Mouse (Mus musculus): Measurements from ENCODE around the gene Rnaset2b. TPM values are rescaled to one million over a fixed set of nuclear protein-coding genes. Genes with fewer than 3 reads are reported as not detected.
"Not testable (repeated sequence)": the region's sequence is repeated elsewhere in the genome, so short reads cannot be mapped to it uniquely, and the experiment has no call there.

The Rnaset2b gene
- 87.4 and 127 TPM in 2 replicates for polyA plus RNA-seq (2015; fragmentation: Nextera tagmentation; extraction: Ambion mirVana)

DNA sequence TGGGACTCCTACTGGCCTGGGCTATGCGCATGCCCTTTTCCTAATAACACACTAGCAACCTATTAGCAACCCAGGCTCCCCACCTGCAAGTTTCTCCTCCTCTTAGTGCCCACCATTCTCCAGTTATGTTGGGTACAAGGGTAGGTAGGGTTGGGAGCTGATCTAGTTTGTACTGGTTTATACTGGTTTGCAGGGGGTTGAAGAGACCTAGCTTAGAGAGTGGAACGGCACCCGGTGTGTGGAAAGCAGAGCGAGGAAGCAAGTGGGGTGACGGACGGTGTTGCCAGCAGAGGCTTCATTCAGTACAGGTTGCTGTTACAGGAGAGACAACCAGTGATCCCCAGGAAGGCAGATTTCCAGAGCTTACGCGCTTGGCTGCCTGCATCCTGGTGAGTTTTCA lies at the start of gene Rnaset2b:
Gene Rnaset2b, plus strand, starts transcription at position 301 of the 400 bp plus-strand sequence.
- not testable (repeated sequence) for H3K4me2 ChIP-seq; H3K4me3 ChIP-seq (replicated peaks); H3K27me3 ChIP-seq (replicated peaks); H3K36me3 ChIP-seq; H3K4me1 ChIP-seq; H3K9ac ChIP-seq (replicated peaks); H3K27ac ChIP-seq (replicated peaks); H3K9me3 ChIP-seq (replicated peaks); ATAC-seq (ENCODE audit: low FRiP score)
- 100% methylated on average over 1 of the region's 8 CpGs for WGBS

DNA sequence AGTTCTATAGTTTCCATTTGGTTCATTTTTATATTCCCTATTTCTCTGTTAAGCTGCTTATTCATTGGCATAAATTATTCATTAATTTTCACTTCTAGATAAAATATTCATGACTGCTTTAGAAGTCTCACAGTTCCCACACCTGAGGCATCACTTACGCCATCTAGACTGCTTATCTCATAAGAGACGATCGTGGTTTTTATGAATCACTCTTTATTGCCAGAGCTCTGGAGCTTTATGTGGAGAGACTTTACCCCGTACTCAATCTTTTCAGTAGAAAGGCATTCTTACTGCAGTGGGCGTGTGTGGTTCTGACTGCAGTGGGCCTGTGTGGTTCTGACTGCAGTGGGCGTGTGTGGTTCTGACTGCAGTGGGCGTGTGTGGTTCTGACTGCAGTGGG lies 38.8 kb upstream of the Rnaset2b start:
- H3K4me1 ChIP-seq; H3K27ac ChIP-seq (replicated peaks); H3K27me3 ChIP-seq (replicated peaks); H3K4me3 ChIP-seq (replicated peaks); ATAC-seq (ENCODE audit: low FRiP score); H3K4me2 ChIP-seq; H3K9ac ChIP-seq (replicated peaks); H3K36me3 ChIP-seq; H3K9me3 ChIP-seq (replicated peaks): not testable (repeated sequence)
- WGBS: 83% methylated on average over 7 of the region's 7 CpGs

DNA sequence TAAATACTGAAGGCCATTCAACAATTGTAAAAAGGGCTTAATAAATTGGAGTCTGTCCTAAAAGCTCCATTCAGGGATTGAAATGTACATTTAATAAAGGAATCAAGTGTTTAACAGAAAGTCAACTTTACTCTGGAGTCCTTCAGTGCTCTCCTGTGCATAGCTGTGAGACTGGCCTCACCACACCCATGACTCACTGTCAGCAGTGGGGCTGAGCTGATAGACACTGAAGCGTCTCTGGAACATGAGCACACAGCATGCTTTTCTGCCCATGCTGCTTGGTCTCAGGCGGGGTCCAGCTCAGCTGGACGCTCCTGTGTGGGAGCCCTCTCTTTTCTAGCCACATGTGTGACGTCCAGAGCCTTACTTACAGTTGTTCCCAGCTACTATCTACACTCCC lies 27.9 kb upstream of the Rnaset2b start:
- H3K9ac ChIP-seq (replicated peaks); H3K27me3 ChIP-seq (replicated peaks); H3K4me1 ChIP-seq; ATAC-seq (ENCODE audit: low FRiP score); H3K27ac ChIP-seq (replicated peaks); H3K36me3 ChIP-seq; H3K9me3 ChIP-seq (replicated peaks); H3K4me3 ChIP-seq (replicated peaks); H3K4me2 ChIP-seq: not testable (repeated sequence)
- no CpG with 5 or more reads among the region's 4 CpGs for WGBS

DNA sequence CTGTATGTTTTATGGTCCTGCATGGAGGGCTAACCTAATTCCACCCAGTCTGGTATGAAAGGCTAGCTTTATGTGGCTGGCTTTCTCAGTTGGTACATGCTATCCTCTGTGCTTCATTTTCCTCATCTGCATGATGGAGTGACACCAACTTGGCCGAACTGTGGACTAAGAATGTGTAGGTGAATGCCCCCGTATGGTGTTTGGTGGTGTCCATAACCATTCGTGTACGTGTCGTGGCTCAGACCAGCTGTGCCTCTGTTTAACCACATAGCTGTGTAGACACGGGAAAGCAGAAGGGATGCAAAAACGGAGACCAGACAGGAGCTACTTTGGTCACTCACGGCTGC lies 22.8 kb upstream of the Rnaset2b start:
- peak; percentile 45; the same call in 1 of the 2 replicates for ATAC-seq (ENCODE audit: low FRiP score)
- no CpG with 5 or more reads among the region's 8 CpGs for WGBS
- H3K27me3 ChIP-seq (replicated peaks); H3K4me1 ChIP-seq; H3K9me3 ChIP-seq (replicated peaks); H3K9ac ChIP-seq (replicated peaks); H3K36me3 ChIP-seq: not testable (repeated sequence)
- H3K4me3 ChIP-seq (replicated peaks): peak overlapping the region; percentile 58
- peak overlapping the region; percentile 88; the same call in 1 of the 2 replicates for H3K27ac ChIP-seq (replicated peaks)
- H3K4me2 ChIP-seq: peak overlapping the region; percentile 67

DNA sequence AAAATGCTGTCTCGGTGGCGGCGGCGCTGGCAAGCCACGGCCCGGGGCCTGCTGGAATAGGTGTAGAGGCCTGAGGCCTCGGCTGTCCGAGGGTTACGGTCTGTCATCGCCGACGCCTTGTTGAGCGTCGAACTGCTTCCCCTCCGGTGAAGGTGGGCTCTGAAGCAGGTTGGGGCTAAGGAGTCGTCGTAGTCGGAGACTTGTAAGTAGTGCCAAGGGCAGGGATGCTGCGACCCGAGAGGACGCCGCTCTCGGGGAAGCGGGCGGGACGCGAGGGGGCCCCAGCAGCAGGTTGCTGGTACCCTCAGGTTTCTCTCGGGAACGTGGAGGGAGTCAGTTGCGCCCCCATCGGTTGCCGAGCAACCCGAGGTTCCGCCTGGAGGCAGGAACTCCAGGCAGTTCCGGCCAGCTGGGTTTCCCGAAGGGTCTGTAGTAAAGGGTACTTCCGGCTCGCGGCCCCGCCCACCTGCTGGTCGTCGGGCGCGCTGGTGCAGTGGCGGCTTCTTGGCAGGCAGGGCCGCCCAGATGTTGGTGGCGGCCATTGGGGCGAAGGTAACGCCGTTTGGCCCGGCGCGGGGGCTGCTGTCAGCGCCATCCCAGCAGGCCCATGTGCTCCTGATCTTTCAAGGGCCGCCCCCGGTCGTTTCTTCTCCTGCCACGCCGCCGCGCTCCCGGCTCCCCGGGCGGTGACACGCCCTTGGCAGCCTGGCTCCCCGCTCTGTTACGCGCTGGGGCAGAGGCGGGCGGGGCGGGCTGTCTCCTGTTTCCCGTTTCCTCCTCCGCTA lies 22.3 kb upstream of the Rnaset2b start, which contains the start of gene Rsph3b:
Gene Rsph3b, minus strand, starts transcription at position 699 of the 785 bp plus-strand sequence.
- ATAC-seq (ENCODE audit: low FRiP score): peak; percentile 97
- peak within 1 kb of the TSS; percentile 67 for H3K4me2 ChIP-seq
- peak within 1 kb of the TSS; percentile 58 for H3K4me3 ChIP-seq (replicated peaks)
- not testable (repeated sequence) for H3K27me3 ChIP-seq (replicated peaks); H3K36me3 ChIP-seq; H3K9me3 ChIP-seq (replicated peaks); H3K4me1 ChIP-seq
- under 1% methylated on average over 65 of the region's 73 CpGs for WGBS
- H3K27ac ChIP-seq (replicated peaks): peak within 1 kb of the TSS; percentile 88
- H3K9ac ChIP-seq (replicated peaks): peak within 1 kb of the TSS; percentile 57

DNA sequence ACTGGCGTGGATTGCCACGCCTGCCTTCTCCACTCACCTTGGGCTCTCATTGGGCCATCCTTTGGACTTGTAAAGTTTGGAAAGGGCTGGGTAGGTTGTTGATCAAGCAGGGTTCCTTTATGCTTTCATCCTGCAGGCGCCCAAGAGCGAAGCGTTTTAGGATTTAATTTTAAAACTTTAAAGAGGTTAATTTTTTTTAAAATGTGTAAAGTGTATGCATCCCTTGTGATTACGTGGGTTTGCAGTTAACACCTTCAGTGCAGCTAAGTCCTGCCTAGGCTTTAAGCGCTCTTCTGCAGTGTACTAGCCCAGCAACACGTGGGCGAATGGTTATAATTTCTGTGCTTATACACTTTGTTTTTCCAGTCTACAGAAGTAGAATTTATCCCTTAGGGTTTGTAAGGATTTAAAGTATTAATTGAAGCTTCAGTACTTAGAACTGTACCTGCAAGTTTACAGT lies 21.6 kb upstream of the Rnaset2b start:
- not testable (repeated sequence) for ATAC-seq (ENCODE audit: low FRiP score); H3K27me3 ChIP-seq (replicated peaks); H3K9me3 ChIP-seq (replicated peaks); H3K4me1 ChIP-seq; H3K36me3 ChIP-seq
- Histone ChIP-seq H3K9ac (replicated peaks) (peak overlapping the region; percentile 57), H3K4me2 (peak overlapping the region; percentile 67), H3K27ac (replicated peaks) (peak overlapping the region; percentile 88), H3K4me3 (replicated peaks) (peak overlapping the region; percentile 58)
- 12% methylated on average over 9 of the region's 9 CpGs for WGBS

DNA sequence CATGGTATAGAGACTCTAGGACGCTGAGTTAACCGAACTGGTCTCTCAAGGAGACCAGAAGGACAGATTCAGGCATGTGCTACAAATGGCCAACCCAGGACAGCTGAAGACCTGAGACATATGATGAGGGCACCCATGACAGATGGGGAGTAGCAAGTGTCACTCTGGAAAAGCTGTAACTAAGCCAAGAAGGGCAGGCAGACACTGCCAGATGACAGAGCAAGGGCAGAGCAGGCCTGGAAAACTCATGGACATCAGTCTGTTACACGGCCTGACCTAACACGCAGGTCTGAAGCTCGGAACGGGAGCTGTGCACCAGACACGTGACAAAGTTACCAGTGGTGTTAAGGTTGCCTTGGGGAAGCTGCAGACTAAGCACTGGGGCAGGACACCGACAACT lies 11.6 kb upstream of the Rnaset2b start:
- not testable (repeated sequence) for H3K36me3 ChIP-seq; H3K4me1 ChIP-seq; H3K4me3 ChIP-seq (replicated peaks); H3K27me3 ChIP-seq (replicated peaks); H3K27ac ChIP-seq (replicated peaks); ATAC-seq (ENCODE audit: low FRiP score); H3K4me2 ChIP-seq; H3K9ac ChIP-seq (replicated peaks); H3K9me3 ChIP-seq (replicated peaks)
- 84% methylated on average over 7 of the region's 8 CpGs for WGBS

DNA sequence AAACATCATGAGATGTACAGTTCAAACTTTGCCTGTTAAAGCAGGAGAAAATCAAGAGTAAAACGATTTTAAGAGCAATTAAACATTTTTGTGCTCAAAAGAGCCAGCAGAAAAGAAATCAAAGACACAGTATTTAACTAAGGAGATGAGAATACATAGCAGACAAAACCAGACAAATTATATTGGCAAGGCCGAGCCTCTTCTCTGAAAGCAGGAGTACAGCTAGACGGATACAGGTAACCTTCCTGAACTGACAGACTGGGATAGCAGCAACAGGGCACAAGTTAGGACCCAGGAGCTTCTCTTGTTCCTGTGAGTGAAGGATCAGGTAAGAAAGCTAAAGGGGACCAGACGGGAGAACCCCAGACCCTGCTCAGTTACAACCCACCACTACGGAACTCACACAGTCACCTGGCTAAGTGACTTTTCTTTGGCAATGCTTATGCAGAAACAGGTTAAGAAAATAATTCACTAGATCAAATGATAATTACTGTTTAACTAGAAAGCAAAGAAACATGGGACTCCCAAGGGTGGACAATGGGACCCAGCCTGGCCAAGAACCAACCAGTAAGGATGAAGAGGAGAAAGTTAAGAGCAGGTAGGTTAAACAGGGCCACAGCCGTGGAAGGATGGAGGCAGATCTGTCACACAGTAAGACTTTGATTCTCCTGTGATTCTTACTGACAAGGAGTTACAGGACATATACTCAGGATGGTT lies 10.7 kb upstream of the Rnaset2b start:
- not testable (repeated sequence) for H3K27me3 ChIP-seq (replicated peaks); H3K4me1 ChIP-seq; H3K36me3 ChIP-seq; ATAC-seq (ENCODE audit: low FRiP score); H3K9ac ChIP-seq (replicated peaks); H3K27ac ChIP-seq (replicated peaks); H3K9me3 ChIP-seq (replicated peaks)
- Histone ChIP-seq H3K4me2 (peak overlapping the region; percentile 52), H3K4me3 (replicated peaks) (peak overlapping the region; percentile 49)
- WGBS: 65% methylated on average over 5 of the region's 6 CpGs

DNA sequence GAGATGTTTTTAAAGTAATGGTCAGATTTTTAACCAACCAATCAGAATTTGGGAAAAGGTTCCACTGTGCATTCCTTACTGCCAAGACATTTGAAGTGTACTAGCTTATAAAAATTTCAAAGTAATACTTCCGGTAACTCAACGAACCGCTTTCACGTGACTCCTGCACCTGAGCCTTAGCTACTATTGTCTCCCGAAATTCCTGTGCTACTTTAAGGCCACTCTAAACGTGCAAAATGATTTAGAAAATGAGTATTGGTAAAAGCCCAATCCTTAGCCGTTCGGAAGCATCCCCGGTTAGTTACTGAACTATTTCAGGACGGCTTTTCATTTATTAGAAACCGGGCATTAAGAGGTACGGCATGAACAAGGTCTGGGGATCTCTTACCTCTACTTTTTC lies 10.1 kb upstream of the Rnaset2b start:
- H3K27ac ChIP-seq (replicated peaks); H3K27me3 ChIP-seq (replicated peaks); H3K9me3 ChIP-seq (replicated peaks); H3K9ac ChIP-seq (replicated peaks); ATAC-seq (ENCODE audit: low FRiP score); H3K36me3 ChIP-seq; H3K4me1 ChIP-seq: not testable (repeated sequence)
- Histone ChIP-seq H3K4me3 (replicated peaks) (peak overlapping the region; percentile 49), H3K4me2 (peak overlapping the region; percentile 52)
- WGBS: under 1% methylated on average over 12 of the region's 12 CpGs

DNA sequence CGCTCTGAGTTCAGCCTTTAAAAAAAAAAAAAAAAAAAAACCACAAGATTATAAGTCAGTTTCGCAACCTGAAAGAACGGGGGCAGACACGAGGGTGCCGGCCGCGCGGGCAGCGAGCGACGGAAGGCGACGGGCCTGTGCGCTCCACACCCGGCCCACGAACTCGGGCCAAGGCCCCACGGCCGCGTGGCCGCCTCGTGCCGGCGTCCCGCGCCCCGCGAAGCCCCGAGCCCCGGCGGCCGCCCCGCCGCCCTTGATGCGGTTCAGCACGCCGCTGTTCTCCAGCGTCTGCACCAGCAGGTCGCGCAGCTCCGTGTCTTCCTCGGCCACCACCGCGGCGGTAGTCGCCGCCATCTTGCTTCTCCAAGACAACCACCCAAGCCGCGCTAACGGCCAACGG lies 9.7 kb upstream of the Rnaset2b start, which contains the start of gene Tagap1:
Gene Tagap1, minus strand, starts transcription at position 381 of the 400 bp plus-strand sequence.
- H3K36me3 ChIP-seq; H3K9me3 ChIP-seq (replicated peaks); ATAC-seq (ENCODE audit: low FRiP score); H3K4me1 ChIP-seq; H3K27me3 ChIP-seq (replicated peaks): not testable (repeated sequence)
- Histone ChIP-seq H3K9ac (replicated peaks) (peak within 1 kb of the TSS; percentile 40), H3K4me3 (replicated peaks) (peak within 1 kb of the TSS; percentile 49), H3K27ac (replicated peaks) (peak within 1 kb of the TSS; percentile 70), H3K4me2 (peak within 1 kb of the TSS; percentile 52)
- under 1% methylated on average over 41 of the region's 51 CpGs for WGBS

DNA sequence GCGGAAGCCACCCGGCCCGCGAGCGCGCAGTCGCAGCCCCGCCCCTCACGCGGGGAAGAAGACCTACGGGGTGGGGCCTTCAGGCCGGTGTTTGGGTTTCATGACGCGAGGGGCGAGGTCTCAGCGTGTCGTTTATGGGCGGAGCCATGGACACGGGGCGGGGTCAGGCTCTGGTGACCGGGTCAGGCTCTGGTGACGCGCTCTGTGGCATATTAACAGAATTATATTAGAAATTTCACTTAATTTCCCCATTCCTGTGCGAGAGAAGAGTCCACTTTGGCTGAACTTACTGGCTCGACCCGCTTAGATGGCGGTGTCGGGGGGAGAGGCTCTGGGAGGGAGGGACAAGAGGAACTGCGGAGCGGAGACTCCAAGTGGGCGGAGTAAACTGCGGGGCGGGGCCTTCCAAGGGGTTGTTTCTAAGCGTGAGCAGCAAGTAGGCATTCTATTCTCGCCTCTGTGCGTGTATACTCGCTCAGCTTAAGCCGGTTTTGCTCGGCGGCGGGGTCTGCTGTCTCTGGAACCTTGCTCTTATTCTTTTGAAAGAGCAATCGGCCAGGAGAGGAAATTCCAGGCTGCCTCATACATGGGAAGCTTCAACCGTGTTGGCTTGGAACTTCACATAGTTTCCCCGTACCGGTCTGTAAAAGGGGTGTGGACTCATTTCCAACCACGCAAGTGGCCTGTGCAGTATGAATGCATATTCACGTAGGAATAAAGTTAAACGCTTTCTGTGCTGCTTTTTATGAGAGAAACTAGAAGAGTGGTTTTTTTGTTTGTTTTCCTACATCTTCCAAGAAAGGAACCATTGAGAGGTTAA lies 9.0 kb upstream of the Rnaset2b start:
- H3K9ac ChIP-seq (replicated peaks); H3K9me3 ChIP-seq (replicated peaks); H3K27me3 ChIP-seq (replicated peaks); H3K4me1 ChIP-seq; H3K36me3 ChIP-seq: not testable (repeated sequence)
- H3K4me3 ChIP-seq (replicated peaks): peak overlapping the region; percentile 31
- H3K27ac ChIP-seq (replicated peaks): 0 out of 2 replicates have a peak overlapping the region, but pooled peaks have one; percentile 56
- peak; percentile 97 for ATAC-seq (ENCODE audit: low FRiP score)
- H3K4me2 ChIP-seq: peak overlapping the region; percentile 50
- WGBS: 1% methylated on average over 16 of the region's 48 CpGs
